Mouse (Mus musculus) limb, embryonic 14.5 days (tissue): ENCODE measurements around the gene Fyn. TPM values are rescaled to one million over a fixed set of nuclear protein-coding genes. Genes with fewer than 3 reads are reported as not detected.

Experiments used
- ATAC-seq: fragments of 200-750 bp; cut with Nextera tagmentation; 2 replicates; pipeline ENCODE4 v1.8.0; 2017; ENCODE audit warnings: low read depth, moderate number of reproducible peaks, moderate TSS enrichment; ENCODE audit not compliant: low FRiP score
- DNase-seq: peaks from one replicate; pipeline ENCODE4 v3.0.0-alpha.2; 2015; ENCODE audit warnings: low spot score
- H3K27ac ChIP-seq: fragments of 300-500 bp; sonication (generic); replicated peaks from 2 replicates; pipeline ENCODE4 v1.5.1; 2014; ENCODE audit warnings: low read depth, mild to moderate bottlenecking, low read length, moderate library complexity, mixed read lengths
- H3K27me3 ChIP-seq: fragments of 300-500 bp; sonication (generic); 2 replicates; pipeline ENCODE4 v1.6.1; 2014; ENCODE audit warnings: low read length, mixed read lengths; ENCODE audit not compliant: control insufficient read depth, insufficient read depth
- H3K36me3 ChIP-seq: fragments of 300-500 bp; sonication (generic); 2 replicates; pipeline ENCODE4 v1.6.1; 2014; ENCODE audit warnings: mild to moderate bottlenecking, low read length, moderate library complexity, mixed read lengths; ENCODE audit not compliant: control insufficient read depth, insufficient read depth
- H3K4me1 ChIP-seq: fragments of 300-500 bp; sonication (generic); 2 replicates; pipeline ENCODE4 v1.6.1; 2014; ENCODE audit warnings: antibody characterized with exemption, low read length, mixed read lengths; ENCODE audit not compliant: control insufficient read depth, insufficient read depth
- H3K4me2 ChIP-seq: fragments of 300-500 bp; sonication (generic); replicated peaks from 2 replicates; pipeline ENCODE4 v1.6.1; 2014; ENCODE audit warnings: low read depth, mild to moderate bottlenecking, low read length, moderate library complexity; ENCODE audit not compliant: severe bottlenecking
- H3K4me3 ChIP-seq: fragments of 300-500 bp; sonication (generic); replicated peaks from 2 replicates; pipeline ENCODE4 v1.5.1; 2014; ENCODE audit warnings: low read length
- H3K9ac ChIP-seq: fragments of 300-500 bp; sonication (generic); 2 replicates; pipeline ENCODE4 v1.6.1; 2014; ENCODE audit warnings: mild to moderate bottlenecking, low read depth, low read length, moderate library complexity; ENCODE audit not compliant: severe bottlenecking
- H3K9me3 ChIP-seq: fragments of 300-500 bp; sonication (generic); 2 replicates; pipeline ENCODE4 v1.6.1; 2016; ENCODE audit warnings: low read length; ENCODE audit not compliant: control insufficient read depth
- POLR2A ChIP-seq: fragments of 200-500 bp; IDR thresholded peaks from 2 replicates; pipeline ENCODE4 v1.8.0; 2012; ENCODE audit warnings: inconsistent platforms, mild to moderate bottlenecking, moderate library complexity, borderline replicate concordance; ENCODE audit not compliant: insufficient read depth, insufficient read length; ENCODE audit errors: extremely low read depth
- WGBS: fragments of 180-500 bp; shearing (Covaris S2); extraction: QIAGEN DNeasy Blood & Tissue Kit; methylation state at CpG from one replicate; pipeline ENCODE4 v1.1.7; 2014; 5-methylcytosine and 5-hydroxymethylcytosine counted together
- polyA plus RNA-seq, 2 experiments: library from polyadenylated mRNA; depleted of rRNA in 1 of 2; stranded (reverse) in 1 of 2; unstranded in 1 of 2; fragments of >200 nt; fragmentation: Nextera tagmentation in 1 of 2; extraction: Ambion mirVana in 1 of 2; gene quantifications; 2 replicates each; pipeline versions ENCODE4 v1.2.1 to v1.2.3; 2012 to 2014

Fyn gene
- polyA plus RNA-seq, 2 experiments = 51.5 to 58.4 TPM

GRCm38 (mm10) chr10:39328661-39329060 is 40.0 kb upstream of the Fyn start:
- peaks cover 10% of the 10 kb centered on the region for H3K9me3 ChIP-seq
- H3K27ac ChIP-seq = no peak overlapping the region
- TF ChIP-seq POLR2A = no peak
- DNase-seq (no peak), ATAC-seq (no peak)
- no peak overlapping the region for H3K4me2 ChIP-seq
- no peaks in the 10 kb centered on the region for H3K4me1 ChIP-seq
- 86% methylated on average over 2 of the region's 2 CpGs for WGBS
- no peaks in the 10 kb centered on the region for H3K27me3 ChIP-seq
- H3K36me3 ChIP-seq = no peaks in the 10 kb centered on the region
- no peak overlapping the region for H3K9ac ChIP-seq
- no peak overlapping the region for H3K4me3 ChIP-seq

DNA sequence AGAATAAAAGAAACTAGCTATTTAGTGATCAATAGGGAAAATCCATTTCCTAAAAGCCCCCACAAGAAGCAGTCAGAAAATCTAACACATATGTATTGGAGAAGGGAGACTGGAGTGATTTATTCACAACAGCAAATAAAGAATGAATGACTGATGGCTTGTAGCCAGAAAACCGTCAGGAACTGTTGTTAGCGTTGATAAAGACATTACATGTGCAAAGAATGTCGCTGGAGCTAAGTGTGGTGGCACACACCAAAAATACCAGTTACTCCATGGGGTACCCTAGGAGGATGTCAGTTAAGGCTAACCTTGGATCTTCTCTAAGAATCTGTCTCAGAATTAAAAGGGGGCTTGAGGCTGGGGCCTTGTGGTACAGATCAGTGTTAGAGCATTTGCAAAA is 34.3 kb upstream of the Fyn start:
- Histone ChIP-seq H3K9ac (no peak overlapping the region), H3K27ac (no peak overlapping the region), H3K4me3 (no peak overlapping the region), H3K9me3 (peaks cover 10% of the 10 kb centered on the region), H3K4me1 (no peaks in the 10 kb centered on the region), H3K36me3 (no peaks in the 10 kb centered on the region), H3K27me3 (no peaks in the 10 kb centered on the region), H3K4me2 (no peak overlapping the region)
- no peak for TF ChIP-seq POLR2A
- ATAC-seq (no peak), DNase-seq (no peak)
- 48% methylated on average over 3 of the region's 3 CpGs for WGBS

GRCm38 (mm10) chr10:39335880-39336279 is 32.8 kb upstream of the Fyn start:
- Histone ChIP-seq H3K9ac (no peak overlapping the region), H3K36me3 (no peaks in the 10 kb centered on the region), H3K4me1 (no peaks in the 10 kb centered on the region), H3K27me3 (no peaks in the 10 kb centered on the region), H3K27ac (no peak overlapping the region), H3K9me3 (peaks cover 10% of the 10 kb centered on the region), H3K4me2 (no peak overlapping the region), H3K4me3 (no peak overlapping the region)
- DNase-seq = no peak
- TF ChIP-seq POLR2A = no peak
- no peak for ATAC-seq

GRCm38 (mm10) chr10:39339189-39339968 is 29.3 kb upstream of the Fyn start:
- no peak overlapping the region for H3K9ac ChIP-seq
- no peak for DNase-seq
- no peaks in the 10 kb centered on the region for H3K9me3 ChIP-seq
- no peak for TF ChIP-seq POLR2A
- H3K27me3 ChIP-seq = no peaks in the 10 kb centered on the region
- H3K4me1 ChIP-seq = no peaks in the 10 kb centered on the region
- H3K4me3 ChIP-seq = no peak overlapping the region
- no peak overlapping the region for H3K27ac ChIP-seq
- ATAC-seq = no peak
- H3K4me2 ChIP-seq = no peak overlapping the region
- WGBS = 73% methylated on average over 2 of the region's 2 CpGs
- no peaks in the 10 kb centered on the region for H3K36me3 ChIP-seq

DNA sequence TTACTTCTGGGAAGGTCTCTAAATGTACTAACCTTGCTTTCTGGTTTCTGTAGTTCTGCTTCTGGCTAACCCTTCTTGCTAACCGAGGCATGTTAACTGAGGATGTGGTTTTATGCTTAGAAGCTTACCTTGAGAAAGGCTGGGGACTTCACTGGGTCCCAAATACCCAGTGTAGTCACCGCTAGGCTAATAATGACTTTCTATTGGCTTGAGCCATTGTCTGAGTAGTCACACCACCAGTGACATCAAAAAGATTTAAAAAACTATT is 28.8 kb upstream of the Fyn start:
- no peaks in the 10 kb centered on the region for H3K9me3 ChIP-seq
- H3K4me1 ChIP-seq = no peaks in the 10 kb centered on the region
- H3K4me3 ChIP-seq = no peak overlapping the region
- no peak for TF ChIP-seq POLR2A
- H3K9ac ChIP-seq = no peak overlapping the region
- no peak for DNase-seq
- H3K27me3 ChIP-seq = no peaks in the 10 kb centered on the region
- H3K36me3 ChIP-seq = no peaks in the 10 kb centered on the region
- WGBS = 83% methylated on average over 2 of the region's 2 CpGs
- H3K4me2 ChIP-seq = no peak overlapping the region
- H3K27ac ChIP-seq = no peak overlapping the region
- no peak for ATAC-seq

- Histone ChIP-seq H3K36me3 (no peaks in the 10 kb centered on the region), H3K9ac (no peak overlapping the region), H3K27ac (no peak overlapping the region), H3K4me2 (no peak overlapping the region), H3K9me3 (no peaks in the 10 kb centered on the region), H3K4me3 (no peak overlapping the region), H3K27me3 (no peaks in the 10 kb centered on the region), H3K4me1 (no peaks in the 10 kb centered on the region)
- no peak for TF ChIP-seq POLR2A
- DNase-seq = no peak
- ATAC-seq = no peak
- 67% methylated on average over 1 of the region's 1 CpGs for WGBS
Observed at GRCm38 (mm10) chr10:39343551-39343950, 25.1 kb upstream of the Fyn start.
